Mouse (Mus musculus): ENCODE data around the gene Cmpk1. TPM values are rescaled to one million over a fixed set of nuclear protein-coding genes. Genes with fewer than 3 reads are reported as not detected.
A peak's percentile ranks its signal among the peaks of the same experiment; 100 is the strongest.

Gene Cmpk1
- polyA plus RNA-seq, 1 experiment, result 2.9 TPM

DNA sequence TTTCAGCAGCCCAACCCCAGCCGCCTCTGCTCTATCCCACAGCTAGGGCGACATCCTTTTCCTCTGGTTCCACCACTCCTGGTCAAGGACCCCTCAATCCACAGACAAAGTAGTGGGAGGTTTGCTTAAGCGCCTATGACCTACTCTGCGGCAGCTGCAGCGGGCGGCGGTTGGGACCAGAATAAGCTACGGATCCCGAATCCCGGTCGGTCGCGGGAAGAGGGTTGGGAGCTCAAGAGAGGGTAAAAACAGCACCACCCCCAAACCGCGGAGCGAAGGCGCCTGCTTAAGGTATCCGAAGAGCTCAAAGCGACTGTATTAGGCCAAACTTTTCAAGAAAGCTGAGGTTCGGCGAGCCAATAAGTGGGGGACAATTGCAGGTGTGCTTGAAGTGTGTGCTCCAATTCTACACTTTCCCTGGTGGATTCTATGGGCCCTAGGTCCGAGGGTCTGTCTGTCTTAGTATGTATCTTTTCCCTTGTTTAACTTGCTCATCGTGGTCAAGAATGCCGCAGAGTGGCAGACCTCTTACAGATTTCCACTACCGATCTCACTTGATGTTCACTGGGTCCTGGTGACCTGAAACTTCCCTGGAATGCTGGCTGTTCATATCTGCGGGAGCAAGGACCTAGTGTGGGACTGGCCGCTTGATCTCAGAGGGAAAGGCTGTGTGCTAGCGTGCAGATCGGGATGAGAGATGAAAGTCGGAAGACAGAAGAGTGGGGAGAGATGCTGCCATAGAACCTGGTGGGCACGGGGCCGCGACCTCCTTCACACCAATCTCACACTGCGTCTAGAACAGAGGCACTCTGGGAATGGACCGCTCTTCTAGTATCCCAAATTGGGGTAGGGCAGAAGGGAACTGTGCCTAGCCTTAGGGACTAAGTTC lies 74.1 kb downstream of the Cmpk1 start:
- H3K27me3 ChIP-seq (ENCODE audit: control insufficient read depth), result peaks cover 94% of the 10 kb centered on the region
- peaks cover 5% of the 10 kb centered on the region; the same call in 1 of the 2 replicates for H3K9me3 ChIP-seq (ENCODE audit: control insufficient read depth, low read length)
- H3K4me3 ChIP-seq (replicated peaks), result no peak overlapping the region
- no peaks in the 10 kb centered on the region for H3K36me3 ChIP-seq (ENCODE audit: control insufficient read depth)
- TF ChIP-seq TAL1 (IDR thresholded peaks at IDR 0.05; ENCODE audit: low read length) (no peak), GATA1 (IDR thresholded peaks at IDR 0.05; ENCODE audit: low read length) (no peak)
- H3K4me1 ChIP-seq (ENCODE audit: control insufficient read depth), result peaks cover 15% of the 10 kb centered on the region

- H3K4me1 ChIP-seq (ENCODE audit: control insufficient read depth), result peaks cover 17% of the 10 kb centered on the region
- H3K4me3 ChIP-seq (replicated peaks), result peak overlapping the region; percentile 56
- peaks cover 100% of the 10 kb centered on the region for H3K27me3 ChIP-seq (ENCODE audit: control insufficient read depth)
- no peaks in the 10 kb centered on the region for H3K36me3 ChIP-seq (ENCODE audit: control insufficient read depth)
- H3K9me3 ChIP-seq (ENCODE audit: control insufficient read depth, low read length), result peaks cover 11% of the 10 kb centered on the region; the same call in 1 of the 2 replicates
- no peak for TF ChIP-seq TAL1 (IDR thresholded peaks at IDR 0.05; ENCODE audit: low read length)
- TF ChIP-seq GATA1 (IDR thresholded peaks at IDR 0.05; ENCODE audit: low read length), result no peak
These were observed 77.2 kb downstream of the Cmpk1 start for GRCm38 (mm10) chr4:114909602-114910484.

Other genes starting within 250 kb of the Cmpk1 start
- gene Gm12830, start 165.5 kb downstream of the Cmpk1 start, polyA plus RNA-seq (2012), result not detected in 2 replicates
- gene Foxd2, start 78.4 kb downstream of the Cmpk1 start, polyA plus RNA-seq (2012), result 0.01 TPM in 1 of 2 replicates, not detected in the other
- gene Foxe3, start 61.2 kb downstream of the Cmpk1 start, polyA plus RNA-seq (2012), result not detected in 2 replicates
- gene Stil, start 12.9 kb upstream of the Cmpk1 start, polyA plus RNA-seq (2012), result 0.18 and 0.25 TPM in 2 replicates
- gene Tal1, start 69.2 kb upstream of the Cmpk1 start, polyA plus RNA-seq (2012), result 65.6 and 98.0 TPM in 2 replicates
- gene Pdzk1ip1, start 101.5 kb upstream of the Cmpk1 start, polyA plus RNA-seq (2012), result 0.99 and 2.2 TPM in 2 replicates
- not detected in 2 replicates for gene Cyp4x1, start 147.0 kb upstream of the Cmpk1 start, polyA plus RNA-seq (2012)